Mouse (Mus musculus): ENCODE measurements around the gene Ccer2.

GRCm38 (mm10) chr7:28773163-28773562 is 17.2 kb downstream of the Ccer2 start:
- no peak for TF ChIP-seq CTCF (IDR thresholded peaks at IDR 0.05; ENCODE audit: low read depth)
- TF ChIP-seq EP300 (IDR thresholded peaks at IDR 0.05; ENCODE audit: low read depth), result no peak

Data from heart, postnatal 0 days (tissue).